Mouse (Mus musculus) kidney, postnatal 0 days (tissue): ENCODE data around the gene Ric8b. TPM values are rescaled to one million over a fixed set of nuclear protein-coding genes. Genes with fewer than 3 reads are reported as not detected.

Experiments
- ATAC-seq: fragments of 200-750 bp; cut with Nextera tagmentation; replicated peaks from 2 replicates; pipeline ENCODE4 v1.8.0; 2017; ENCODE audit warnings: low read depth, moderate number of reproducible peaks, moderate TSS enrichment, moderate library complexity; ENCODE audit not compliant: low FRiP score
- DNase-seq: peaks from one replicate; pipeline ENCODE4 v3.0.0-alpha.2; 2016; ENCODE audit warnings: low spot score
- H3K27ac ChIP-seq: fragments of 300-500 bp; sonication (generic); 2 replicates; pipeline ENCODE4 v1.5.1; 2014; ENCODE audit warnings: mild to moderate bottlenecking
- H3K27me3 ChIP-seq: fragments of 300-500 bp; sonication (generic); 2 replicates; pipeline ENCODE4 v1.6.1; 2014; ENCODE audit warnings: low read length, mixed read lengths; ENCODE audit not compliant: insufficient read depth
- H3K36me3 ChIP-seq: fragments of 300-500 bp; sonication (generic); 2 replicates; pipeline ENCODE4 v1.6.1; 2014; ENCODE audit warnings: low read length, mixed read lengths; ENCODE audit not compliant: insufficient read depth
- H3K4me1 ChIP-seq: fragments of 300-500 bp; sonication (generic); replicated peaks from 2 replicates; pipeline ENCODE4 v1.6.1; 2014; ENCODE audit warnings: antibody characterized with exemption, low read length, mixed read lengths; ENCODE audit not compliant: insufficient read depth
- H3K4me2 ChIP-seq: fragments of 300-500 bp; sonication (generic); 2 replicates; pipeline ENCODE4 v1.6.1; 2014; ENCODE audit warnings: mild to moderate bottlenecking, low read length, moderate library complexity, mixed read lengths
- H3K4me3 ChIP-seq: fragments of 300-500 bp; sonication (generic); replicated peaks from 2 replicates; pipeline ENCODE4 v1.5.1; 2014; ENCODE audit warnings: low read depth, low read length
- H3K9ac ChIP-seq: fragments of 300-500 bp; sonication (generic); 2 replicates; pipeline ENCODE4 v1.6.1; 2014; ENCODE audit warnings: low read depth, low read length
- H3K9me3 ChIP-seq: fragments of 300-500 bp; sonication (generic); replicated peaks from 2 replicates; pipeline ENCODE4 v1.6.1; 2016; ENCODE audit warnings: low read length, inconsistent platforms, mixed read lengths
- CTCF ChIP-seq: IDR thresholded peaks from 2 replicates; pipeline ENCODE4 v1.5.1; 2016; ENCODE audit warnings: antibody characterized with exemption, low read depth, mild to moderate bottlenecking, moderate library complexity
- WGBS: fragments of 180-500 bp; shearing (Covaris S2); extraction: QIAGEN DNeasy Blood & Tissue Kit; methylation state at CpG from one replicate; pipeline ENCODE4 v1.1.7; 2014; 5-methylcytosine and 5-hydroxymethylcytosine counted together
- polyA plus RNA-seq: library from polyadenylated mRNA; unstranded; fragments of >200 nt; fragmentation: Nextera tagmentation; extraction: Ambion mirVana; gene quantifications from 2 replicates; pipeline ENCODE4 v1.2.1, GENCODE M21; 2015

The Ric8b gene
- polyA plus RNA-seq, 1 experiment from 2014 or later, result 16.3 TPM

GRCm38 (mm10) chr10:84898144-84898979 lies 19.1 kb upstream of the Ric8b start:
- Histone ChIP-seq H3K4me3 (no peak overlapping the region), H3K9me3 (no peaks in the 10 kb centered on the region), H3K27me3 (no peaks in the 10 kb centered on the region), H3K4me1 (peaks cover 2% of the 10 kb centered on the region), H3K9ac (no peak overlapping the region), H3K36me3 (no peaks in the 10 kb centered on the region), H3K4me2 (no peak overlapping the region), H3K27ac (no peak overlapping the region)
- TF ChIP-seq CTCF, result no peak
- WGBS, result 75% methylated on average over 3 of the region's 3 CpGs
- ATAC-seq (no peak), DNase-seq (no peak)

GRCm38 (mm10) chr10:84901676-84902075 lies 15.7 kb upstream of the Ric8b start:
- DNase-seq (no peak), ATAC-seq (no peak)
- no peaks in the 10 kb centered on the region for H3K9me3 ChIP-seq
- 77% methylated on average over 5 of the region's 5 CpGs for WGBS
- H3K4me3 ChIP-seq, result no peak overlapping the region
- no peak overlapping the region for H3K27ac ChIP-seq
- no peak overlapping the region for H3K9ac ChIP-seq
- TF ChIP-seq CTCF, result no peak
- no peaks in the 10 kb centered on the region for H3K36me3 ChIP-seq
- H3K27me3 ChIP-seq, result no peaks in the 10 kb centered on the region
- H3K4me2 ChIP-seq, result no peak overlapping the region
- peaks cover 7% of the 10 kb centered on the region for H3K4me1 ChIP-seq

GRCm38 (mm10) chr10:84902213-84902612 lies 15.2 kb upstream of the Ric8b start:
- WGBS, result 58% methylated on average over 2 of the region's 2 CpGs
- TF ChIP-seq CTCF, result no peak
- H3K9me3 ChIP-seq, result no peaks in the 10 kb centered on the region
- no peaks in the 10 kb centered on the region for H3K27me3 ChIP-seq
- DNase-seq (no peak), ATAC-seq (no peak)
- H3K9ac ChIP-seq, result no peak overlapping the region
- H3K27ac ChIP-seq, result no peak overlapping the region
- H3K36me3 ChIP-seq, result no peaks in the 10 kb centered on the region
- no peak overlapping the region for H3K4me3 ChIP-seq
- H3K4me2 ChIP-seq, result no peak overlapping the region
- peaks cover 7% of the 10 kb centered on the region for H3K4me1 ChIP-seq

GRCm38 (mm10) chr10:84903307-84903706 lies 14.1 kb upstream of the Ric8b start:
- no peak for DNase-seq
- ATAC-seq, result no peak

GRCm38 (mm10) chr10:84903742-84904141 lies 13.7 kb upstream of the Ric8b start:
- Histone ChIP-seq H3K9me3 (no peaks in the 10 kb centered on the region), H3K36me3 (no peaks in the 10 kb centered on the region), H3K27ac (no peak overlapping the region), H3K9ac (no peak overlapping the region), H3K27me3 (no peaks in the 10 kb centered on the region), H3K4me2 (peak overlapping the region; percentile 41), H3K4me1 (peaks cover 7% of the 10 kb centered on the region), H3K4me3 (no peak overlapping the region)
- TF ChIP-seq CTCF, result no peak
- ATAC-seq (no peak), DNase-seq (peak; percentile 64)
- 6% methylated on average over 5 of the region's 5 CpGs for WGBS

More at GRCm38 (mm10) chr10:84903307-84903706, 14.1 kb upstream of the Ric8b start:
- H3K9me3 ChIP-seq, result no peaks in the 10 kb centered on the region
- H3K4me2 ChIP-seq, result peak overlapping the region; percentile 41
- TF ChIP-seq CTCF, result no peak
- H3K4me1 ChIP-seq, result peaks cover 7% of the 10 kb centered on the region
- H3K36me3 ChIP-seq, result no peaks in the 10 kb centered on the region
- no peak overlapping the region for H3K27ac ChIP-seq
- H3K9ac ChIP-seq, result no peak overlapping the region
- 32% methylated on average over 7 of the region's 7 CpGs for WGBS
- H3K27me3 ChIP-seq, result no peaks in the 10 kb centered on the region
- no peak overlapping the region for H3K4me3 ChIP-seq

- Histone ChIP-seq H3K4me3 (no peak overlapping the region), H3K9me3 (no peaks in the 10 kb centered on the region), H3K9ac (no peak overlapping the region), H3K4me1 (peaks cover 7% of the 10 kb centered on the region), H3K27ac (no peak overlapping the region), H3K36me3 (no peaks in the 10 kb centered on the region), H3K4me2 (no peak overlapping the region), H3K27me3 (no peaks in the 10 kb centered on the region)
- no peak for TF ChIP-seq CTCF
- ATAC-seq, result no peak
- 75% methylated on average over 9 of the region's 9 CpGs for WGBS
- no peak for DNase-seq
Measured at GRCm38 (mm10) chr10:84906895-84907294, 10.5 kb upstream of the Ric8b start.
